Mouse (Mus musculus) limb, embryonic 10.5 days (tissue): ENCODE measurements around the gene Bri3. TPM values are rescaled to one million over a fixed set of nuclear protein-coding genes. Genes with fewer than 3 reads are reported as not detected.

ENCODE experiments used
- DNase-seq: peaks from one replicate; pipeline ENCODE4 v3.0.0-alpha.2; 2017; ENCODE audit warnings: low spot score
- H3K27ac ChIP-seq: fragments of 300-500 bp; sonication (generic); 2 replicates; pipeline ENCODE4 v1.5.1; 2016; ENCODE audit warnings: mild to moderate bottlenecking
- H3K27me3 ChIP-seq: fragments of 300-500 bp; sonication (generic); 2 replicates; pipeline ENCODE4 v1.6.1; 2016; ENCODE audit warnings: low read depth, mild to moderate bottlenecking; ENCODE audit not compliant: poor library complexity, severe bottlenecking
- H3K36me3 ChIP-seq: fragments of 300-500 bp; sonication (generic); 2 replicates; pipeline ENCODE4 v1.6.1; 2016; ENCODE audit warnings: mild to moderate bottlenecking, moderate library complexity
- H3K4me1 ChIP-seq: fragments of 300-500 bp; sonication (generic); 2 replicates; pipeline ENCODE4 v1.6.1; 2016
- H3K4me3 ChIP-seq: fragments of 300-500 bp; sonication (generic); 2 replicates; pipeline ENCODE4 v1.5.1; 2016; ENCODE audit warnings: mild to moderate bottlenecking, moderate library complexity
- H3K9me3 ChIP-seq: fragments of 300-500 bp; sonication (generic); replicated peaks from 2 replicates; pipeline ENCODE4 v1.6.1; 2016; ENCODE audit warnings: mild to moderate bottlenecking
- WGBS: fragments of 180-500 bp; shearing (Covaris S2); methylation state at CpG from one replicate; pipeline ENCODE4 v1.1.7; 2016; 5-methylcytosine and 5-hydroxymethylcytosine counted together
- polyA plus RNA-seq: library from polyadenylated mRNA; unstranded; fragments of >200 nt; fragmentation: Nextera tagmentation; extraction: Ambion mirVana; gene quantifications from 2 replicates; pipeline ENCODE4 v1.2.1, GENCODE M21; 2016

Bri3 gene
- polyA plus RNA-seq, 1 experiment from 2014 or later, result 122 TPM

DNA sequence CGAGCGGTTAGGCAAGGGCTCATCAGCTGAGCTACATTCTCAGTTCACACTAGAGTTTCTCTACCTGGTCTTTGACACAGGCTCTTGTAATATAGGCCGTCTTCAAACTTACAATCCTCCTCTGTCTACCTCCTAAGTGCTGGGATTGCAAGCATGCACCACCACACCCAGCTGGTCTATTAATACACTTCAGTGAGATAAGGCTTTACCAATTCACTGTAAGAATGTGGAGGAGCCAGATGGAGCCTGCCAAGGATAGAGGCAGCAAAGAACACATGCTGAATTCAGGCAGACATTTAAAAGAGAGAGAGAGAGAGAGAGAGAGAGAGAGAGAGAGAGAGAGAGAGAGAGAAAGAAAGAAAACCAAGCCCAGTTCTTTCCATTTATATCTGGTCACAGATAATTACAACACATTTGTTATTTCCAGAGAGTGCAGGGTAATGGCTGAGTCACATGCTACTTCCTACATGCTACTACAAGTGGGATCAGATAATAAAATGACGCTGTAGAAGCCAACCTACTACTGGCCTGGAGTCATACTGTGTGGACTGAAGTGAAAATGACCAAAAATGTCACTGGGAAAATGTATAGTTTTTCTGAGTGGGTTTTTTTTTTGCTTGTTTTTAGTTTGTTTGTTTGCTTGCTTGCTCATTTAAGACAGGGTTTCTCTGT lies 45.7 kb downstream of the Bri3 start:
- H3K27ac ChIP-seq, result no peak overlapping the region
- H3K36me3 ChIP-seq, result no peaks in the 10 kb centered on the region
- no peak for DNase-seq
- no peaks in the 10 kb centered on the region; the same call in 1 of the 2 replicates for H3K4me1 ChIP-seq
- no peaks in the 10 kb centered on the region for H3K27me3 ChIP-seq
- no peaks in the 10 kb centered on the region for H3K9me3 ChIP-seq
- 95% methylated on average over 4 of the region's 4 CpGs for WGBS
- no peak overlapping the region for H3K4me3 ChIP-seq

- 90% methylated on average over 7 of the region's 7 CpGs for WGBS
- Histone ChIP-seq H3K36me3 (no peaks in the 10 kb centered on the region), H3K4me3 (no peak overlapping the region), H3K27me3 (no peaks in the 10 kb centered on the region), H3K27ac (no peak overlapping the region), H3K4me1 (no peaks in the 10 kb centered on the region), H3K9me3 (no peaks in the 10 kb centered on the region)
- DNase-seq, result no peak
Measured at GRCm38 (mm10) chr5:144294908-144295307, 50.7 kb downstream of the Bri3 start.

- Histone ChIP-seq H3K27ac (no peak overlapping the region), H3K4me1 (no peaks in the 10 kb centered on the region), H3K9me3 (no peaks in the 10 kb centered on the region), H3K4me3 (no peak overlapping the region), H3K36me3 (no peaks in the 10 kb centered on the region), H3K27me3 (no peaks in the 10 kb centered on the region)
- no peak for DNase-seq
- WGBS, result 93% methylated on average over 1 of the region's 1 CpGs
Measured at GRCm38 (mm10) chr5:144295357-144295756, 51.1 kb downstream of the Bri3 start.

DNA sequence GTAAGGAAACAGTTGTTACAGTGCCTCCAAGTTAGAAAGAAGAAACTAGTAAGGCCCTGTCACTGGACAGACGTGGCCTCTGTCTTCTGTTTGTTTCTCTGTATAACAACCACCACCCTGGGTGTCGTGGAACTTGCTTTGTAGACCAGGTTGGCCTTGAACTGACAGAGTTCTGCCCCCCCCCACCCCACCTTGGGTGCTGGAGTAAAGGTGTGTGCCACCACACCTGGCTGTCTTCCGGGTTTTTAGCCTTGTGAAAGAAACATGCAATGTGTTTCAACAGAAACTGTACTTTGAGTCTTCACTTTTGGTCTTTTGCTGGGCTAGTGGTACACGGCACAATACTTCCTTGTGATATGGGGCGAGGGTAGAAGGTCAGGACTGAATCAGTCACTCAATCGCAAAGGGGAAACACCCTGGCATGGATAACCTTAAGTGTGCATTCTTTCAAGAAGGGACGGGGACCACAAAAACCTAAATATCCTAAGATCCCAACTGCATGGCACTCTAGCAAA lies 51.9 kb downstream of the Bri3 start:
- WGBS, result 87% methylated on average over 7 of the region's 7 CpGs
- DNase-seq, result no peak
- no peaks in the 10 kb centered on the region for H3K4me1 ChIP-seq

GRCm38 (mm10) chr5:144303071-144303470 lies 58.8 kb downstream of the Bri3 start:
- Histone ChIP-seq H3K4me3 (no peak overlapping the region), H3K27ac (no peak overlapping the region), H3K36me3 (no peaks in the 10 kb centered on the region), H3K27me3 (no peaks in the 10 kb centered on the region), H3K9me3 (no peaks in the 10 kb centered on the region), H3K4me1 (no peaks in the 10 kb centered on the region)
- DNase-seq, result no peak
- WGBS, result 94% methylated on average over 2 of the region's 2 CpGs

More for the DNA sequence above, 51.9 kb downstream of the Bri3 start:
- Histone ChIP-seq H3K4me3 (no peak overlapping the region), H3K27ac (no peak overlapping the region), H3K27me3 (no peaks in the 10 kb centered on the region), H3K9me3 (no peaks in the 10 kb centered on the region), H3K36me3 (no peaks in the 10 kb centered on the region)

DNA sequence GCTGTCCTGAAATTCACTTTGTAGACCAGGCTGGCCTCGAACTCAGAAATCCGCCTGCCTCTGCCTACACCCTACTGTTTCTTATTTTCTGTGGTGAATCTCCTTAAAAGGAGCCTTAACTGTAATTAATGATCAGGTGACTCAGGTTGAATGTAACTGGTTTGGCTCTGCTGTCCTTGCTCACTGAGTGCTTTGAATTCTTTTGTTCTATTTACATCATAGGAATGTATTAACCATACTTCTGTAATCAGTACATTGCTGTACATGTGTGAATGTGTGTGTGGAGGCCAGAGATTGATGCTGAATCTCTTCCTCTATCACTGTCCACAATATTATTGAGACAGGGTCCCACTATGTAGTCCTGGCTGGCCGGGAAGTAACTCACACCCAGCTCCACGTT lies 64.7 kb downstream of the Bri3 start:
- H3K4me1 ChIP-seq, result peaks cover 14% of the 10 kb centered on the region
- H3K9me3 ChIP-seq, result no peaks in the 10 kb centered on the region
- no peaks in the 10 kb centered on the region for H3K36me3 ChIP-seq
- no peaks in the 10 kb centered on the region for H3K27me3 ChIP-seq
- no peak overlapping the region for H3K4me3 ChIP-seq
- DNase-seq, result no peak
- 78% methylated on average over 4 of the region's 4 CpGs for WGBS
- no peak overlapping the region for H3K27ac ChIP-seq

- Histone ChIP-seq H3K36me3 (no peaks in the 10 kb centered on the region), H3K4me1 (peaks cover 28% of the 10 kb centered on the region), H3K9me3 (no peaks in the 10 kb centered on the region), H3K4me3 (no peak overlapping the region), H3K27ac (no peak overlapping the region), H3K27me3 (no peaks in the 10 kb centered on the region)
- no peak for DNase-seq
- 88% methylated on average over 7 of the region's 7 CpGs for WGBS
Measured at GRCm38 (mm10) chr5:144312183-144312582, 67.9 kb downstream of the Bri3 start.

DNA sequence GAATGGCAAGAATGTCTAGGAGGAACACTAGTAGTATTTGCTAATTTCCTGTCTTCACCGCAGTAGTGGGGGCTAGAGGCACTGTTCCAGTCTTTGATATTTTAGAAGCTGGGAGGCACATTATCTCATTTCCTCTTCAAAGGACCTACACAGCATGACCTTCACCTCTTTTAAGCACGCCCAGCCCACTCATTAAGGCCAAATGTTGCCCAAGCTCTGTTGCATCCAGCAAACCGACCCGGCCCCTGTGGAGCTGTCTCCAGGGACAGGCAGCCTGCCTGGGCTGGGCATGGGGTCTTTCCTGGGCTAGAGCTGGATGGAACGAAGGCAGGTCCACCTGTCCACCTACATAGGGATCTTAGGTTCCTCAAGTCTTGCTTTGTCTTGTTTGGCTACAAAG lies 69.1 kb downstream of the Bri3 start:
- peak; percentile 57 for DNase-seq
- WGBS, result 4% methylated on average over 5 of the region's 5 CpGs
- no peak overlapping the region for H3K4me3 ChIP-seq
- no peaks in the 10 kb centered on the region for H3K27me3 ChIP-seq
- H3K9me3 ChIP-seq, result no peaks in the 10 kb centered on the region
- peak overlapping the region; percentile 77 for H3K27ac ChIP-seq
- peaks cover 38% of the 10 kb centered on the region for H3K4me1 ChIP-seq
- no peaks in the 10 kb centered on the region for H3K36me3 ChIP-seq

DNA sequence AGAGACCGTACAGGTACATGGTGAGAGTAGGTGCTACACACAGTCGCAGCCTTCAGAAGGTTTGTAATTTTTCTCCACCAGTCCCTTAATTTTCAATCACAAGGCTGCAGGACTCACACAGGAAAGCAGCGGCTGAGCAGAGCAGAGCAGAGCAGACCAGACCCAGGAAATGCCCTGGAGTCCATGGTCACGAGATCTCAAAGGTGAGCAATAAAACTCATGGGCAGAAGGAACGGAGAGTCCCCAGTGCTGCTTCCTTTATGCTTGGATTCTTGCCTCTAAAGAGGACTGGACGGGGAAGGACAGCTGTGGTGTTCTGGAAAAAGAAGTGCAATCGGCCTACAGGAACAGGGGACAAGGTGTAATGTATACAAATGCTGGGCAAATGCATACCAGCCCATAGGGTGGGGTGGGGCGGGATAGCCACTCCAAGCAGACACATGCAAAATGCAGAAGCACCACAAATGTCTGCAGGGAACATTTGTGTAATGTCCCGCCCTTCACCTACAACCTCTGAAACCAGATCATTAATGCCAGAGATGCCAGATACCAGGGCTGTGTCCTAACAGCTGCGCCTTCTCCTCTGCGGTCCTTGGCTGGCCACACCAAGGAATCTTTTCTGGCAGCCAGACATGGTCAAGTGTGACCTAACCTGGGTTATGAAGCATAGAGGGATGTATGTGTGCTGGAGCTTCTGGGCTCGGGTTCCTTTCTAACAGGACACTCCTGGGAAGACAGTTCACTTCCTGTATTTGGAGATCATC lies 70.7 kb downstream of the Bri3 start:
- Histone ChIP-seq H3K4me3 (no peak overlapping the region), H3K27me3 (no peaks in the 10 kb centered on the region), H3K27ac (peak overlapping the region; percentile 63; the same call in 1 of the 2 replicates), H3K4me1 (peaks cover 40% of the 10 kb centered on the region), H3K9me3 (no peaks in the 10 kb centered on the region), H3K36me3 (no peaks in the 10 kb centered on the region)
- DNase-seq, result no peak
- WGBS, result 80% methylated on average over 12 of the region's 12 CpGs

DNA sequence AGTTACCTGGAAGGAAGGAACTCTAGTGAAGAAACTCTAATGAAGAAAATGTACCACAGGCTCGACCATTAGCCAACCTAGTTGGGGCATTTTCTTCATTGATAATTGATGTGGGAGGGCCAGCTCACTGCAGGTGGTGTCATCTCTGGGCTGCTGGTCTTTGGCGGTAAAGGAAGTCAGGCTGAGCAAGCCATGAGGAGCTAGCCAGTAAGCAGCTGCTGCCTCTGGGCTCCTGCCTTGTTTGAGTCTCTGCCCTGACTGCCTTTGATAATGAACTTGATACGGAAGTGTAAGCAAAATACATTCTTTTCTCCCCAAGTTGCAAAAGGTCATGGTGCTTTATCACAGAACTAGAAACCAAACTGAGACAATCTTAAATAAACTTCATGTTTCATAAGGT lies 72.2 kb downstream of the Bri3 start:
- no peak for DNase-seq
- peaks cover 40% of the 10 kb centered on the region for H3K4me1 ChIP-seq
- 76% methylated on average over 3 of the region's 3 CpGs for WGBS

GRCm38 (mm10) chr5:144317426-144317825 lies 73.2 kb downstream of the Bri3 start:
- peaks cover 40% of the 10 kb centered on the region for H3K4me1 ChIP-seq
- no peak for DNase-seq
- 86% methylated on average over 8 of the region's 8 CpGs for WGBS
- no peak overlapping the region for H3K4me3 ChIP-seq
- H3K27me3 ChIP-seq, result no peaks in the 10 kb centered on the region
- no peaks in the 10 kb centered on the region for H3K9me3 ChIP-seq
- no peak overlapping the region for H3K27ac ChIP-seq
- H3K36me3 ChIP-seq, result no peaks in the 10 kb centered on the region

More for the DNA sequence above, 72.2 kb downstream of the Bri3 start:
- Histone ChIP-seq H3K4me3 (no peak overlapping the region), H3K9me3 (no peaks in the 10 kb centered on the region), H3K27me3 (no peaks in the 10 kb centered on the region), H3K36me3 (no peaks in the 10 kb centered on the region), H3K27ac (no peak overlapping the region)

GRCm38 (mm10) chr5:144318286-144318685 lies 74.0 kb downstream of the Bri3 start:
- no peaks in the 10 kb centered on the region for H3K36me3 ChIP-seq
- WGBS, result 70% methylated on average over 6 of the region's 6 CpGs
- DNase-seq, result no peak
- H3K9me3 ChIP-seq, result no peaks in the 10 kb centered on the region
- 0 out of 2 replicates have a peak overlapping the region, but pooled peaks have one; percentile 20 for H3K27ac ChIP-seq
- H3K4me3 ChIP-seq, result no peak overlapping the region
- no peaks in the 10 kb centered on the region for H3K27me3 ChIP-seq
- peaks cover 33% of the 10 kb centered on the region for H3K4me1 ChIP-seq

DNA sequence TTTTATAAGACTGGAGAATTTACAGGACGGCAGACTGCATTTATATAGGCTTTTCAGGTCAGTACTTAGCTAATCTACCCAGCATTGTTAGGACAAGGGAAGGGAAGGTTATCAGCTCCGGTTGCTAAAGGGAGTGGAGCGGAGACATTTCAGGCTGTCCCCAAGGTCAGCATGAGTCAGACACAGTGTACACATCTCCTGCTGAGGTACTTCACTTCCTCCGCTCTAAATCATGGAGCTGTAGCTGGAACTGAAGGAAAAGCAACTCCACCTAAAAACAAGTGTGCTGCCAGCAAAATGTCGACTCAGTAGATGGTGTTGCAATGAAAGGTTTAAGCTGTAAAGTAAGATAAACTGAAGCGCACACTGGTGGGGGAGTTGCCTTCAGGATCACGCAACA lies 77.4 kb downstream of the Bri3 start:
- Histone ChIP-seq H3K4me3 (no peak overlapping the region), H3K27me3 (no peaks in the 10 kb centered on the region), H3K36me3 (no peaks in the 10 kb centered on the region), H3K27ac (no peak overlapping the region), H3K4me1 (peaks cover 12% of the 10 kb centered on the region), H3K9me3 (no peaks in the 10 kb centered on the region)
- no peak for DNase-seq
- 82% methylated on average over 7 of the region's 7 CpGs for WGBS
